8 mouse cellular contexts compared by ENCODE assay signal in genomic region chr13:100103052-100103658, GRCm38 (mm10). TPM values are rescaled to one million over a fixed set of nuclear protein-coding genes. Genes with fewer than 3 reads are reported as not detected.
DNase-seq lines count a peak whose midpoint lies in the region; ATAC-seq lines count a peak whose summit lies in the region.

No protein-coding gene starts in this region.

- no peaks in the 10 kb centered on the region for H3K9me3 ChIP-seq in neural tube, embryonic 11.5 days (ENCODE audit: control insufficient read depth, low read length)
- H3K9me3 ChIP-seq in embryonic facial prominence, embryonic 13.5 days = no peaks in the 10 kb centered on the region
- H3K9me3 ChIP-seq in intestine, embryonic 15.5 days = no peaks in the 10 kb centered on the region

- peak overlapping the region; percentile 63 for H3K4me2 ChIP-seq in neural tube, embryonic 11.5 days (ENCODE audit: low read depth)
- peak overlapping the region; percentile 70 for H3K4me2 ChIP-seq in embryonic facial prominence, embryonic 13.5 days
- peak overlapping the region; percentile 73 for H3K4me2 ChIP-seq in intestine, embryonic 15.5 days (replicated peaks)

- H3K36me3 ChIP-seq in neural tube, embryonic 11.5 days (ENCODE audit: control insufficient read depth, insufficient read depth, low read length) = no peaks in the 10 kb centered on the region
- peaks cover 7% of the 10 kb centered on the region for H3K36me3 ChIP-seq in embryonic facial prominence, embryonic 13.5 days
- 0 out of 2 replicates have a peak, but pooled peaks cover 3% of the 10 kb centered on the region for H3K36me3 ChIP-seq in intestine, embryonic 15.5 days

- H3K4me3 ChIP-seq in neural tube, embryonic 11.5 days (ENCODE audit: low read depth, low read length) = peak overlapping the region; percentile 90
- H3K4me3 ChIP-seq in embryonic facial prominence, embryonic 13.5 days = peak overlapping the region; percentile 99
- H3K4me3 ChIP-seq in intestine, embryonic 15.5 days (replicated peaks) = peak overlapping the region; percentile 94

- no peak for ATAC-seq in neural tube, embryonic 11.5 days (ENCODE audit: insufficient read depth, low FRiP score, low TSS enrichment)
- ATAC-seq in embryonic facial prominence, embryonic 13.5 days (ENCODE audit: insufficient number of reproducible peaks, insufficient read depth, low FRiP score, low TSS enrichment, low read depth) = no peak
- ATAC-seq in intestine, embryonic 15.5 days = 0 out of 2 replicates have a peak, but pooled peaks have one; percentile 2

- no peaks in the 10 kb centered on the region for H3K27me3 ChIP-seq in neural tube, embryonic 11.5 days (ENCODE audit: control insufficient read depth, insufficient read depth, low read length)
- H3K27me3 ChIP-seq in embryonic facial prominence, embryonic 13.5 days = no peaks in the 10 kb centered on the region
- H3K27me3 ChIP-seq in intestine, embryonic 15.5 days (replicated peaks) = no peaks in the 10 kb centered on the region

- H3K27ac ChIP-seq in neural tube, embryonic 11.5 days (ENCODE audit: low read depth, low read length) = no peak overlapping the region
- H3K27ac ChIP-seq in embryonic facial prominence, embryonic 13.5 days = peak overlapping the region; percentile 83
- peak overlapping the region; percentile 82 for H3K27ac ChIP-seq in intestine, embryonic 15.5 days

- no peak for DNase-seq in neural tube, embryonic 11.5 days (ENCODE audit: low spot score)
- DNase-seq in neural tube, embryonic 10.5 days (ENCODE audit: extremely low spot score, low spot score) = no peak
- DNase-seq in naive thymus-derived CD4-positive, alpha-beta T cell, adult 2 months (ENCODE audit: low read depth) = peak; percentile 22
- no peak for DNase-seq in right cerebral cortex, adult 18-20 months
- no peak for DNase-seq in adrenal gland, adult 2 months
- no peak for DNase-seq in left cerebral cortex, adult 11 months (ENCODE audit: low spot score)

- peaks cover 11% of the 10 kb centered on the region; the same call in 1 of the 2 replicates for H3K4me1 ChIP-seq in neural tube, embryonic 11.5 days (ENCODE audit: control insufficient read depth, insufficient read depth, low read length)
- peaks cover 18% of the 10 kb centered on the region for H3K4me1 ChIP-seq in embryonic facial prominence, embryonic 13.5 days
- peaks cover 12% of the 10 kb centered on the region for H3K4me1 ChIP-seq in intestine, embryonic 15.5 days (replicated peaks)

- 8% methylated on average over 15 of the region's 15 CpGs for WGBS in neural tube, embryonic 11.5 days
- WGBS in embryonic facial prominence, embryonic 13.5 days = 6% methylated on average over 15 of the region's 15 CpGs
- 4% methylated on average over 15 of the region's 15 CpGs for WGBS in intestine, embryonic 15.5 days

- H3K9ac ChIP-seq in neural tube, embryonic 11.5 days (ENCODE audit: low read length) = peak overlapping the region; percentile 81
- peak overlapping the region; percentile 94 for H3K9ac ChIP-seq in embryonic facial prominence, embryonic 13.5 days
- peak overlapping the region; percentile 95 for H3K9ac ChIP-seq in intestine, embryonic 15.5 days

RNA-seq across cellular contexts. Expression of gene Bdp1, which starts 0.7 kb away (rescaled TPM):
- 23.1 and 23.2 TPM in 2 replicates for polyA plus RNA-seq in neural tube, embryonic 11.5 days (2014; fragmentation: Nextera tagmentation; extraction: Ambion mirVana)
- polyA plus RNA-seq in embryonic facial prominence, embryonic 13.5 days (2015; fragmentation: Nextera tagmentation; extraction: Ambion mirVana) = 34.1 and 37.7 TPM in 2 replicates
- polyA plus RNA-seq in intestine, embryonic 15.5 days (2015; fragmentation: Nextera tagmentation; extraction: Ambion mirVana) = 28.8 and 36.7 TPM in 2 replicates
- total RNA-seq in adrenal gland, adult 2 months (2021) = 10 to 100 TPM; 17.3 to 45.7 TPM
- 0.73 and 1.3 TPM in 2 replicates for polyA plus RNA-seq in adrenal gland, adult 2 months (2012; rRNA removed)

RNA-seq across cellular contexts. Expression of gene Serf1, which starts 4.7 kb away (rescaled TPM):
- 236 and 245 TPM in 2 replicates for polyA plus RNA-seq in neural tube, embryonic 11.5 days (2014; fragmentation: Nextera tagmentation; extraction: Ambion mirVana)
- polyA plus RNA-seq in embryonic facial prominence, embryonic 13.5 days (2015; fragmentation: Nextera tagmentation; extraction: Ambion mirVana) = 214 and 249 TPM in 2 replicates
- 136 and 168 TPM in 2 replicates for polyA plus RNA-seq in intestine, embryonic 15.5 days (2015; fragmentation: Nextera tagmentation; extraction: Ambion mirVana)
- total RNA-seq in adrenal gland, adult 2 months (2021) = 10 to 100 TPM; 12.4 to 31.1 TPM
- polyA plus RNA-seq in adrenal gland, adult 2 months (2012; rRNA removed) = 11.7 and 24.1 TPM in 2 replicates

RNA-seq across cellular contexts. Expression of gene Smn1, which starts 21.5 kb away (rescaled TPM):
- polyA plus RNA-seq in neural tube, embryonic 11.5 days (2014; fragmentation: Nextera tagmentation; extraction: Ambion mirVana) = 77.5 and 85.0 TPM in 2 replicates
- polyA plus RNA-seq in embryonic facial prominence, embryonic 13.5 days (2015; fragmentation: Nextera tagmentation; extraction: Ambion mirVana) = 49.0 and 57.5 TPM in 2 replicates
- 45.1 and 49.1 TPM in 2 replicates for polyA plus RNA-seq in intestine, embryonic 15.5 days (2015; fragmentation: Nextera tagmentation; extraction: Ambion mirVana)
- total RNA-seq in adrenal gland, adult 2 months (2021) = 10 to 100 TPM; 34.5 to 39.6 TPM
- polyA plus RNA-seq in adrenal gland, adult 2 months (2012; rRNA removed) = 8.7 and 13.3 TPM in 2 replicates

Comparison
In these comparisons a context has a peak if more than half of its experiments do, and no peak if none do; other contexts are left out.
1. RNA of gene Bdp1, which starts 0.7 kb away (polyA plus RNA-seq): 28.8 to 36.7 TPM in intestine, embryonic 15.5 days, 34.1 to 37.7 TPM in embryonic facial prominence, embryonic 13.5 days and 23.1 to 23.2 TPM in neural tube, embryonic 11.5 days; 0.73 to 1.3 TPM in adrenal gland, adult 2 months; every median in the first group is over 10 times any median in the second.
2. Peak in every context shown above with its lines, with median percentiles within 50 percentile points of each other: H3K4me2 ChIP-seq, H3K4me3 ChIP-seq and H3K9ac ChIP-seq.